Mouse (Mus musculus) intestine, embryonic 14.5 days (tissue): Measurements from ENCODE around the gene Hist1h2bm. TPM values are rescaled to one million over a fixed set of nuclear protein-coding genes. Genes with fewer than 3 reads are reported as not detected.
A peak's percentile ranks its signal among the peaks of the same experiment; 100 is the strongest.
"Not testable (repeated sequence)": the region's sequence is repeated elsewhere in the genome, so short reads cannot be mapped to it uniquely, and the experiment has no call there.

Experiments used
- ATAC-seq: fragments of 200-750 bp; cut with Nextera tagmentation; replicated peaks from 2 replicates; pipeline ENCODE4 v1.8.0; 2017; ENCODE audit warnings: low read depth, moderate number of reproducible peaks, moderate TSS enrichment, moderate library complexity; ENCODE audit not compliant: low FRiP score, low TSS enrichment
- DNase-seq: peaks from one replicate; pipeline ENCODE4 v3.0.0-alpha.2; 2018; ENCODE audit warnings: low spot score
- H3K27ac ChIP-seq: fragments of 300-500 bp; sonication (generic); 2 replicates; pipeline ENCODE4 v1.5.1; 2014; ENCODE audit warnings: low read depth, mild to moderate bottlenecking, control low read depth
- H3K27me3 ChIP-seq: fragments of 300-500 bp; sonication (generic); replicated peaks from 2 replicates; pipeline ENCODE4 v1.6.1; 2014; ENCODE audit warnings: low read length, control low read depth; ENCODE audit not compliant: control insufficient read depth, insufficient read depth
- H3K36me3 ChIP-seq: fragments of 300-500 bp; sonication (generic); 2 replicates; pipeline ENCODE4 v1.6.1; 2014; ENCODE audit warnings: low read length, control low read depth; ENCODE audit not compliant: control insufficient read depth, insufficient read depth
- H3K4me1 ChIP-seq: fragments of 300-500 bp; sonication (generic); replicated peaks from 2 replicates; pipeline ENCODE4 v1.6.1; 2014; ENCODE audit warnings: low read length, control low read depth, mixed read lengths; ENCODE audit not compliant: control insufficient read depth, insufficient read depth
- H3K4me2 ChIP-seq: fragments of 300-500 bp; sonication (generic); 2 replicates; pipeline ENCODE4 v1.6.1; 2014; ENCODE audit warnings: low read length
- H3K4me3 ChIP-seq: fragments of 300-500 bp; sonication (generic); 2 replicates; pipeline ENCODE4 v1.5.1; 2014; ENCODE audit warnings: low read depth, low read length, control low read depth, mixed read lengths
- H3K9ac ChIP-seq: fragments of 300-500 bp; sonication (generic); 2 replicates; pipeline ENCODE4 v1.6.1; 2014; ENCODE audit warnings: mild to moderate bottlenecking, low read length
- H3K9me3 ChIP-seq: fragments of 300-500 bp; sonication (generic); 2 replicates; pipeline ENCODE4 v1.6.1; 2016; ENCODE audit warnings: low read length, control low read depth; ENCODE audit not compliant: control insufficient read depth
- WGBS: fragments of 180-500 bp; shearing (Covaris S2); extraction: QIAGEN DNeasy Blood & Tissue Kit; methylation state at CpG from one replicate; pipeline ENCODE4 v1.1.7; 2014; 5-methylcytosine and 5-hydroxymethylcytosine counted together
- polyA plus RNA-seq: library from polyadenylated mRNA; unstranded; fragments of >200 nt; fragmentation: Nextera tagmentation; extraction: Ambion mirVana; gene quantifications from 2 replicates; pipeline ENCODE4 v1.2.1, GENCODE M21; 2014

Hist1h2bm gene
- polyA plus RNA-seq, 1 experiment from 2014 or later = 5.3 TPM

GRCm38 (mm10) chr13:21722993-21723836, 1.4 kb downstream of the Hist1h2bm start:
- H3K36me3 ChIP-seq = no peaks in the 10 kb centered on the region
- peak overlapping the region; percentile 64; the same call in 1 of the 2 replicates for H3K9ac ChIP-seq
- peak overlapping the region; percentile 93; the same call in 1 of the 2 replicates for H3K27ac ChIP-seq
- DNase-seq = no peak
- H3K9me3 ChIP-seq = no peaks in the 10 kb centered on the region
- peaks cover 23% of the 10 kb centered on the region for H3K4me1 ChIP-seq
- no peak overlapping the region; the same call in 1 of the 2 replicates for H3K4me3 ChIP-seq
- H3K27me3 ChIP-seq = no peaks in the 10 kb centered on the region
- ATAC-seq = no peak
- H3K4me2 ChIP-seq = peak overlapping the region; percentile 74
- 34% methylated on average over 5 of the region's 5 CpGs for WGBS

- H3K27ac ChIP-seq = no peak overlapping the region
- ATAC-seq (no peak; the same call in 1 of the 2 replicates), DNase-seq (no peak)
- no peak overlapping the region for H3K9ac ChIP-seq
- H3K36me3 ChIP-seq = no peaks in the 10 kb centered on the region
- WGBS = 22% methylated on average over 10 of the region's 11 CpGs
- H3K27me3 ChIP-seq = no peaks in the 10 kb centered on the region
- H3K4me1 ChIP-seq = no peaks in the 10 kb centered on the region
- no peak overlapping the region for H3K4me2 ChIP-seq
- no peaks in the 10 kb centered on the region for H3K9me3 ChIP-seq
- no peak overlapping the region for H3K4me3 ChIP-seq
Measured at GRCm38 (mm10) chr13:21727948-21728572, 6.2 kb downstream of the Hist1h2bm start.

GRCm38 (mm10) chr13:21729544-21729943, 7.7 kb downstream of the Hist1h2bm start:
- DNase-seq (no peak), ATAC-seq (no peak)
- H3K4me2 ChIP-seq = no peak overlapping the region
- H3K9me3 ChIP-seq = no peaks in the 10 kb centered on the region
- H3K4me1 ChIP-seq = 0 out of 2 replicates have a peak, but pooled peaks cover 2% of the 10 kb centered on the region
- no peak overlapping the region for H3K27ac ChIP-seq
- H3K4me3 ChIP-seq = no peak overlapping the region
- 48% methylated on average over 1 of the region's 1 CpGs for WGBS
- no peaks in the 10 kb centered on the region for H3K36me3 ChIP-seq
- H3K27me3 ChIP-seq = no peaks in the 10 kb centered on the region
- H3K9ac ChIP-seq = no peak overlapping the region

- Histone ChIP-seq H3K36me3 (no peaks in the 10 kb centered on the region), H3K9me3 (no peaks in the 10 kb centered on the region), H3K27ac (peak overlapping the region; percentile 97), H3K4me1 (0 out of 2 replicates have a peak, but pooled peaks cover 11% of the 10 kb centered on the region), H3K27me3 (no peaks in the 10 kb centered on the region), H3K4me3 (no peak overlapping the region), H3K4me2 (no peak overlapping the region), H3K9ac (no peak overlapping the region)
- 82% methylated on average over 5 of the region's 5 CpGs for WGBS
- ATAC-seq (no peak; the same call in 1 of the 2 replicates), DNase-seq (no peak)
Measured at GRCm38 (mm10) chr13:21733466-21733865, 11.6 kb downstream of the Hist1h2bm start.

- under 1% methylated on average over 21 of the region's 21 CpGs for WGBS
- peak overlapping the region; percentile 55 for H3K4me3 ChIP-seq
- peak overlapping the region; percentile 97 for H3K27ac ChIP-seq
- no peaks in the 10 kb centered on the region for H3K36me3 ChIP-seq
- H3K4me1 ChIP-seq = peaks cover 11% of the 10 kb centered on the region; the same call in 1 of the 2 replicates
- no peaks in the 10 kb centered on the region for H3K27me3 ChIP-seq
- peak overlapping the region; percentile 79 for H3K9ac ChIP-seq
- DNase-seq (peak; percentile 91), ATAC-seq (peak; percentile 83)
- peak overlapping the region; percentile 70 for H3K4me2 ChIP-seq
- no peaks in the 10 kb centered on the region for H3K9me3 ChIP-seq
Measured at GRCm38 (mm10) chr13:21734010-21734905, 12.4 kb downstream of the Hist1h2bm start.

- H3K27me3 ChIP-seq, H3K36me3 ChIP-seq, H3K9me3 ChIP-seq: not testable (repeated sequence)
- peaks cover 14% of the 10 kb centered on the region; the same call in 1 of the 2 replicates for H3K4me1 ChIP-seq
- ATAC-seq (peak; percentile 91), DNase-seq (peak; percentile 100)
- H3K27ac ChIP-seq = peak within 1 kb of the TSS; percentile 97
- peak within 1 kb of the TSS; percentile 79 for H3K9ac ChIP-seq
- H3K4me3 ChIP-seq = peak within 1 kb of the TSS; percentile 55
- peak within 1 kb of the TSS; percentile 70 for H3K4me2 ChIP-seq
- 1% methylated on average over 44 of the region's 56 CpGs for WGBS
Measured at GRCm38 (mm10) chr13:21734906-21735767, 13.3 kb downstream of the Hist1h2bm start, which contains the start of gene Hist1h4j. Gene Hist1h4j (plus strand): TSS chr13:21735064.

GRCm38 (mm10) chr13:21745006-21745405, 23.2 kb downstream of the Hist1h2bm start:
- Histone ChIP-seq H3K4me1 (peaks cover 12% of the 10 kb centered on the region; the same call in 1 of the 2 replicates), H3K27ac (no peak overlapping the region), H3K36me3 (no peaks in the 10 kb centered on the region), H3K9ac (no peak overlapping the region), H3K4me3 (no peak overlapping the region), H3K27me3 (no peaks in the 10 kb centered on the region), H3K9me3 (no peaks in the 10 kb centered on the region), H3K4me2 (no peak overlapping the region)
- 23% methylated on average over 1 of the region's 1 CpGs for WGBS
- DNase-seq = no peak
- ATAC-seq = no peak
